Mouse (Mus musculus): ENCODE results near the gene Creb5. TPM values are rescaled to one million over a fixed set of nuclear protein-coding genes. Genes with fewer than 3 reads are reported as not detected.

Creb5 gene
- polyA plus RNA-seq, 1 experiment from 2014 or later = 2.5 TPM

DNA sequence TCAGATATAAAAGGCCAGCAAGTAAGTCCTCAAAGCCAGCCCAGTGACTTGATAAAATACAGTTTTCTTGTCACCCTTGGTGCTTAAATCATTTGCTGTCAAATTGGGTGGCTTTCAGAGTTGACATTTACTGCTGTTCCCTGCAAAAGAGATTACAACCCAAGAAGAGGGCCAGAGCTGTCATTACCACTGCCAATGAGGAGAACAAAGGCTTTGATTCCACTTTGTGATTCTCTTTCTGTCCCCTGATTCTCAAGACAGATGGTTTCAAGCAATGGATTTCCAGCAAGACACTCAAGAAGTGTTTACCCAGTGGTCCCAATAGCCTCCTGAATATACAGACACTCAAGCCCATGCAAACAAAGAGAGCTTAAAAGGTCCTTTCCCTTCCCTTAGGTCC, 451.1 kb downstream of the Creb5 start:
- H3K4me1 ChIP-seq (ENCODE audit: control insufficient read depth, insufficient read depth, low read length) = 0 out of 2 replicates have a peak, but pooled peaks cover 2% of the 10 kb centered on the region
- H3K9me3 ChIP-seq (replicated peaks; ENCODE audit: control insufficient read depth, low read length, poor library complexity, severe bottlenecking) = no peaks in the 10 kb centered on the region
- no peak overlapping the region for H3K4me3 ChIP-seq (ENCODE audit: low read depth, low read length)
- no peak overlapping the region for H3K27ac ChIP-seq (ENCODE audit: low read length)
- H3K4me2 ChIP-seq (ENCODE audit: low read length) = no peak overlapping the region
- no peak for ATAC-seq
- H3K9ac ChIP-seq (ENCODE audit: low read depth, low read length) = no peak overlapping the region
- H3K27me3 ChIP-seq (ENCODE audit: control insufficient read depth, insufficient read depth, low read depth, low read length) = no peaks in the 10 kb centered on the region
- H3K36me3 ChIP-seq (ENCODE audit: control insufficient read depth, insufficient read depth, low read length) = no peaks in the 10 kb centered on the region

DNA sequence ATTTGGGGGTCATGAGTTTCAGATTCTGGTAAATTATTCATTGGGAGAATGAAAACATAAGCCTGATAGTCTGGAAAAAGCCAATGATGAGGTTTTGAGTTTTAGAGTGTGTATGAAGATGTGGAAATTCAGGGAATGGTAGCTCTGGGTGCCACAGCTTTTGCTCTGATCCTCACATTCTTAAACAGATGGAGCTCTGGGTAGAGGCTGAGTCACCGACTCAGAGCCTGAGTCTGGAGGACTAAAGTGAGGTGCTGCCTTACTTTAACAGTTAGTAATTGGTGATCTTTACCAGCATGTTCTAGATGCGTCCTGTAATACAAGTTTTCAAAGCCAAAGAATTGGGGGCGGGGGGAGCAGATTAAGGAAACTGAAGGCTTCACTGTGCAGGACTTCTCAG, 454.2 kb downstream of the Creb5 start:
- no peaks in the 10 kb centered on the region for H3K4me1 ChIP-seq (ENCODE audit: control insufficient read depth, insufficient read depth, low read length)
- WGBS = 88% methylated on average over 3 of the region's 3 CpGs
- no peak for ATAC-seq

More for the DNA sequence above, 454.2 kb downstream of the Creb5 start:
- Histone ChIP-seq H3K36me3 (ENCODE audit: control insufficient read depth, insufficient read depth, low read length) (no peaks in the 10 kb centered on the region), H3K27ac (ENCODE audit: low read length) (no peak overlapping the region), H3K27me3 (ENCODE audit: control insufficient read depth, insufficient read depth, low read depth, low read length) (no peaks in the 10 kb centered on the region), H3K9me3 (replicated peaks; ENCODE audit: control insufficient read depth, low read length, poor library complexity, severe bottlenecking) (no peaks in the 10 kb centered on the region), H3K4me3 (ENCODE audit: low read depth, low read length) (no peak overlapping the region), H3K4me2 (ENCODE audit: low read length) (no peak overlapping the region), H3K9ac (ENCODE audit: low read depth, low read length) (no peak overlapping the region)

Other genes starting within 250 kb of the Creb5 start
- gene Jazf1, start 218.6 kb upstream of the Creb5 start, polyA plus RNA-seq (2015; fragmentation: Nextera tagmentation; extraction: Ambion mirVana) = 55.9 and 59.3 TPM in 2 replicates

All from midbrain, embryonic 16.5 days (tissue).